Mouse (Mus musculus): ENCODE measurements around the gene Vmn1r230.

The Vmn1r230 gene

DNA sequence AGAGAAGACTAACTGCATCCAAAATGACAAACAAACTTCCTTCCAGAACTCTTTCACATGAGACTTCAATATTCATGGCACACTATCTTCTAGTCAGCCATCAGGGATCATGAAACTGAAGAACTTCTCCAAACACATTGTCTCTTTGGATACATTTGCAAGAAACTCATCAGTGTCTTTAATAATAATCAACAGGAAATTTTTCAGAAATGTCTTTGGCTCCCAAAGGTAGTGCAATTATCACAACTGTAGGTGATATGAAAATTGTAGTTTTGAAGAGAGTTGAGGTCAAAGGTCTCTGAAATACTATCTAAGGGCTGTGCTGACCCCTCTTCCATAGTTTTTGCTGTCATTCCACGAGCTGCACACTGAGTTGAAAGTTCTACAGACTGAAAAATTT lies at the start of gene Vmn1r230:
Gene Vmn1r230 (plus strand): TSS at position 301 of the 400 bp plus-strand sequence.
- no peak for DNase-seq

- no peak for DNase-seq
Observed at GRCm38 (mm10) chr17:20811255-20811654, 29.0 kb upstream of the Vmn1r230 start, which contains the start of gene Vmn1r229. TSS of gene Vmn1r229 (plus strand) at chr17:20811555.

Data from kidney, postnatal 10 days (tissue).